Mouse (Mus musculus) layer of hippocampus, adult 11-12 months (tissue): ENCODE data around the gene Fam243.

ENCODE experiments used
- DNase-seq: peaks from one replicate; pipeline ENCODE4 v3.0.0; 2022; ENCODE audit warnings: low spot score

Fam243 gene

DNA sequence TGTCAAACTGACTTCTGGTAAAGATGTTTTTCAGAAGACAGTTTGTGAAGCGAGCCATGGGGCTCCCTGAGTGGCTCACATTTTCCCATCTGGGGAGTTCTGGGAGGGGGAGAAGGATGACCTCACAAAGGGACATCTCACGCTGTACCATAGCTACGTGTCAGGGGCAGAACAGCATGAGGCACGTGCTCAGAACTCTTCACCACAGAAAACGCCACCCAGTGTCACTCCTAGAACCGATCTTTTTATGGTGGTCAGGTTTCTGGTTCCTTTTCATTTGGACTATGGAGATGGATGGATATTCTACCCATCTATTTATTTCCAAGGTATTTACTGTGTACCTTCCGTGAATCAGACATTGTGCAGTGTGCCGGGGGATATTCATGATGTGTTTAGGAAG lies at the start of gene Fam243:
Gene Fam243 (minus strand): TSS at position 101 of the 400 bp plus-strand sequence.
- DNase-seq = no peak

DNA sequence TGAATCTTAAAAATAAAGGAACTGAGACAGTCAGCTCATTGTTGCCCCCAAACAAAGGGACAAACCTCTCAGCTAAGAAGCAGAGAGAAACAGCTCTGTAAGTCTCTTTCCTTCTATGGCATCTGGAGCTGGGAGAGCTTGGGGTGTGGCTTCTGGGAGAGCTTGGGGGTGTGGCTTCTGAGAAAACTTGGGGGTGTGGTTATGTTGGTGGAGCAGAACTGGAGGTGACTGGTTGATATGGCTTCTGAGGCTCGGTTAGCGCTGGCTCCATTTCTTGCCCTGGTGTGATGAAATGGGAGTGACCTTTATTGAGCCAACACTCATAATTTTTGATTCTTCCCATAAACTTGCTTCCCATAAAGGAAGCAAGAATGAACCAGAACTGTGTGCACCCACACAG lies 48.0 kb upstream of the Fam243 start:
- DNase-seq = no peak

DNA sequence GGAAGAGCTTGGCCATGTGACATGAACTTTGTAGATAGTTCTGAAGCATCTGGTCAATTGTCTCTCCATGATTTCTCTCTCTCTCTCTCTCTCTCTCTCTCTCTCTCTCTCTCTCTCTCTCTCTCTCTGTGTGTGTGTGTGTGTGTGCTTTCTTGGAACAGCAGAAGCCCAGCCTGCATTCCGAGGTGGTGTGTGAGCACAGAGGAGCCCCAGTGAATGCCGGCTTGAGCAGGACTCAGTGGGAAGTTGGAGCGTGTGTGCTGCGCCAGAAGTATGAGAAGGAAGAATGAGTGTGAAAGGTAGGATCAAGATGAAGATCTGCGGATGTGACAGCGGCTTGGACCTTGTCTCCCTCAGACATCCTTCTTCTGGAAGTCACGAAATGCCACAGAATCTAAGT lies 44.2 kb upstream of the Fam243 start:
- DNase-seq = no peak

DNA sequence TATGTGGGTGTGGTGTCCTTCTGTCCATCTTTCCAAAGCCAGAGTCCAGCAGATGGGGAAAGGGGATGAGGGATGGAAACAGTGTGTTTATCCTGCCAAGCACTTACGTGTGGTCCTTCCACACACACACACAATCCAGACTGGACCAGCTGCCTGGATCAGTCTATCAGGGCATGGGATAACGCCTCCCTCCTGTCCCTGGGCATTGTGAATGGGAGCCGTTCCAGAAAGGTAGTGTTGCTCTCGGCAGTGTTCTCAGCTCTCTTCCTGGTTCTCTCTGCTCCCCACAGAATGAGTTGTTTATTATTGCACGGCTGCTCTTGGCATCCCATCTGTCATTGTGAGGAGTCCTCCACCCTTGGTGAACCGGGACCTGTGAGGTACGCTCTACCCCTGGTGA lies 39.5 kb upstream of the Fam243 start:
- no peak for DNase-seq

DNA sequence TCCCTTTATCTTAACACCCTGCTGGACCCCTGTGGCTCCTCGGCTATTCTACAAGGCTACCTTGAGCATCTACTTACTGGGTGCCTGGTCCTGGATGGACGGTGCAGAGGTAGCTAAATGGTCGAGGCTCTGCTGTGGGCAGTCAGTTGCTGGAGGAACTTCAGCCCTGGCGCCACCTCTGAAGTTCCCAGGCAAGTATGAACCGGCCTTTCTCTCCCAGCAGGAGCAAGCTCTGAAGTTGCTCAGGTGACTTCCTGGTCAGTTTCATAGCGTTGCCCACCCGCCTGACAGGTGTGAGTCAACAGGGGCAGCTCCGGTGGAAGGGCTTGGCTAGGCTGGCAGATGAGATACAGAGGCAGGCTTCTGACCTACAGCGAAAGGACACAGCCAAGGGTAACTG lies 38.0 kb upstream of the Fam243 start, which contains the start of gene Kcne1:
Gene Kcne1 (minus strand): TSS at position 240 of the 400 bp plus-strand sequence.
- no peak for DNase-seq

DNA sequence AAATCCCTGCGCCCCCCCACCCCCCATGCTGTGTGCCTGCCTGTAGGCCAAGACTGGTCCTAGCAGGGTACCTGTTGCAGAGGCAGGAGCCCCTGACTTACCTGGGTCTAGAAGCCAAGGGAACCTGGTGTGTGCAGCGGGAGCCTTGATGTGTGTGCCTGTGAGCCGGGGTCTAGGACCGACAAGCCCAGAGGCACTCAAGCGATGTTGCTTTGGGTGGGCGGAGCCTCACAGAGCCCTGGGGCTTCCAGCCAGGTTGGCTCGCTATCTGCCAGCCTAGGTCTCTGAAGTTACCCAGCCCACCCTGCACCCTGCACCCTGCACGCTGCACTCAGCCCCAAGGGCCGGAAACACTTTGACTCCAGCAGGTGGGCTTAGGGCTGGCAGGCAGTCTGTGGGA lies 37.5 kb upstream of the Fam243 start:
- no peak for DNase-seq

DNA sequence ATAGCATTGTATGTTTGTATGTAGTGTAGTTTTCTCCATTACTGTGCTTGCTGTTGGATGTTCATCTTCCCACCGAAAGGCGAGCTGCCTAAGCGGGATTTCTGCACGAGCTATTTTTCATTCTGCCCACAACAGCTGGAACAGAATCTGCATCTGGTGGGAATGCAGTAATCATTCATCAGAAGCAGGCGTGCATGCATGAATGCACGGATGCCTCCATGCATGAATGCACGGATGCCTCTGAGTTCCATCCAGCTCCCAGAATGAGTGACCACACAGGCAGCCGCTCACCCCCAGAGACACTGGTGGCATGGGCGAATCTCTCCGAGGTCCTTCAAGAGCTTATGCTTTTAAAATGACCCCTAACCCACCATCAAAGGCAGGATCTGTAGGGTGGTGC lies 36.3 kb upstream of the Fam243 start:
- DNase-seq = no peak

DNA sequence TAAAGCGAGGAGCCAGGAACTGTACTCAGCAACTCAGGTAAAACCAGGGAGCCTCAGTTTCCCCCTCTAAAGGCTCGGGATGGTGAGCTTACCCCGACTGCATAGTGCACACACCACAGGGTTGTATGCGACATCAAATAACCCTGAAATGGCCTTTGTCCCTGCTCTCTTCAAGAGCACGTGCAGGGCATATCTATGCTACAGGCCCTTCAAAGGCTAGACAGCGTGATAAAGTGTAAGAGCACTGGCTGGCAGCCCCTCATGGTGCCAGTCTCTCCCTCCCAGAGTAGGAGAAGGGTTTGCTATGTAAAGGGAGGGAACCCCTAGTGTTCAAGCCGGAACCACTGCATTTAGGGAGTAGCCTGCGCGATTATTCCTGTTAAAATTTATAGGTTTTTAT lies 35.8 kb upstream of the Fam243 start:
- DNase-seq = no peak

DNA sequence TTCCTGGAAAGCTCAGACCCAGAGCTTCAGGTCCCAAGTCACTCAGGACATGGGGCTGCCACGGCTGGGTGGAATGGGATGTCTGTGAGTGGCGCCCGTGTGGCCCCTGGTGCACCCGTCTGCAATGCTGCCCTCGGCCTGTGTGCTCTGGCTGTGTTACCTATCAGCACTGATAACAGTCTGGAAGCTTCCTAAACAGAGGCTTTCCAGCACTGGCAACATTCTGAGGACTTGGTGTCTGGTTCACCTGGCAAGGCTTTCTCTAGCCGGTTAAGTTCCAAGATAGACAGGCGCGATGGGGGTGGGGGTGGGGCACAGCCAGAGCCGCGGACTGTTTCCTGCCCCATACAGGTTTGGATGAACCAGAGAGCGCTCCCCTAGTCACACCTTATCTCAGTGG lies 34.7 kb upstream of the Fam243 start:
- DNase-seq = no peak

DNA sequence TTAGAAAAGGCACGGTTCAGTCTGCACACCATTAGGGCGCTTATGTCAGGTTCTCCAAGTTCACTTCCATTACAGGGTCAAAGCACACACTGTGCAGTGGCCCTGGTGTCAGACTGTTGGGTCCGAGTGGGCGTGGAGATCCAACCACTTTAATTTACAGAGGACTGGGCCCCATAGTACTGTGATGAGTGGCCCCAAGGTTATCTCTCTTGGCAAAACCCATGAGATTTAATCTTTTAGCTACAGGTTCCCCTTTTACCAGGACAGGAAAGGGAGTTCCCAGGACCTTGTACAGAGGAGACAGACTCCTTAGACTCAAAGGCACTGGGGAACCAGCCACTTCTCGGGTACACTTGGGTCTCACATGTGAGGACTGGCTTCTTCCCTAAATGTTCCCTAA lies 34.1 kb upstream of the Fam243 start:
- DNase-seq = no peak

DNA sequence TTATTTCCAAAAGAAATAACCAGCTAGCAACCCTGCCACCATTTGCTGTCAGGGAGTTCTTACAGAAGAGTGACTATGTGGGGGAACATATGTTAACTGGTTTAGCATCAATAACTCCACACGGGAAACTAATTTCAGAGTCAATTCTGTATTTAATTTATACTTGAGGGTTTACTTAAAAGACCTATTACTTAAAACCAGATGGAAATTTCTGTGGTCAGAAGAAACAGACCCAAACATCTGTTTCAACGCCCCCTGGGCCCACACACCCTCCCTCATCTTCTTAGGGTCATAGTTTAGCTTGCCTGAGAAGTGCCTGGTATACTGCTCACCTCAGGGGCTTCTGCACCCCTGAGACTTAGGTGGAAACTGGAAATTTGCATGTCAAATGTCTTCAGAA lies 32.7 kb upstream of the Fam243 start:
- DNase-seq = no peak

DNA sequence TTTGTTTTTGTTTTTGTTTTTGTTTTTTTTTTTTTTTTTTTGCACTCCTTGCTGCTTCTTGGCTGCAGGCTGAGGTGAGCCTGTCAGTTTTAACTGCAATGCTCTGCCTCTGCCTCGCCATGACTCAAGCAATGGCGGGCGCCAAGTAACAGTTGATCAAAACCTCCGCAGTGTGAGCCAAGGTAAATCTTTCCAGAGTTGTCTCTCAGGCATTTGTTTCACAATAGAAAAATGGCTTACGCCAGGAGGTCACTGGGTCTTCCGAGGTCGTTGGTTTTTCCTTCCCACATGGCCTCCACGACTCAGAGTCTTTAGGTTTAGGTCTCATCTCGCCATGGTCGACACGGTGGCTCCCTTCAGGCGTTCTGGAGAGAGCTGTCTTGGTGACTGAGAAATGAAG lies 32.1 kb upstream of the Fam243 start:
- DNase-seq = no peak

DNA sequence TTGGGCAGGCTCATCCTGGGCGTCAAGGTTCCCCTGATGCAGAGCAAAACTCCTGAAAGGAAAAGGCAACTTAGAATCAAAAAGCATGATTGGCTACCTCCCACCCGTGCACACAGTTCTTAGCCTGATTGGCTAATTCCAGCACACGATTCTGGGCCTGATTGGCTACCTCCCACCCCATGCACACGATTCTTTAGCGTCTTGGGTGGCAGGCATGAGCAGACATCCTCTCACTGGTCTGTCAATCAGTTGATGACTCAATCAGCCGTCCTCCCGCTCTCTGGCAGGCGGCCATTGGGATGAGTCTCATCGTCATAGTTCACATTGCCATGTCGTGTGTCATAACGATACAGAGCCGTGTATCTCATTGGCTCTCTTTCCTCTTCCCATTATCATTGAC lies 27.7 kb upstream of the Fam243 start:
- DNase-seq = peak; percentile 22

DNA sequence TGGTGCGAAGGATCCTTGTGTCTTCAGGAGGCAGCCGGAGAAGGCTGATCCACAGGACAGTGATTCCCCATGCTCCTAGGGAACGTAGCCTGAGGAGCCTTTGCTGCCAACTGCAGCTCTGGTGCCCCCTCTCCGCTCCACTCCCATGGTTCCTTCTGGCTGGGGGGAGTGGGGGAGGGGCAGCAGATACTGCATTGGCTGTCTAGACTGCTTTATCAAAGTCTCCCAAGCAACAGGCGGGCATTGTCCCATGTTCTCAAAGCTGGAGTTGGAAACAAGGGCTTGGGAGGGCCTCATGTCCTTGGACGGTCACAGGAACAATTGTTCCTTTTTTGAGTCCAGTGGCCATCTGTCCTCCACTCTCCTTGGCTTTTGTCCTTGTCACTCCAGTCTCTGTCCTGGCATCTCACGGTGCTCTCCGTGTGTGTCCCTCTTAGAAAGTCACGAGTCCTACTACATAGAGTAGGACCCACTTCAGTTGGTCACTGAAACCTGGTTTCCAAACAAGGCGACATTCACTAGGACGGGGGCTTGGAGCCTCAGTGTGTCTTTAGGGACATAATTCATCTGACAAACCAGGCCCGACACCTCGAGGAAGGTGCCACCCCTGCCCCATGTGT lies 25.2 kb upstream of the Fam243 start:
- DNase-seq = no peak

DNA sequence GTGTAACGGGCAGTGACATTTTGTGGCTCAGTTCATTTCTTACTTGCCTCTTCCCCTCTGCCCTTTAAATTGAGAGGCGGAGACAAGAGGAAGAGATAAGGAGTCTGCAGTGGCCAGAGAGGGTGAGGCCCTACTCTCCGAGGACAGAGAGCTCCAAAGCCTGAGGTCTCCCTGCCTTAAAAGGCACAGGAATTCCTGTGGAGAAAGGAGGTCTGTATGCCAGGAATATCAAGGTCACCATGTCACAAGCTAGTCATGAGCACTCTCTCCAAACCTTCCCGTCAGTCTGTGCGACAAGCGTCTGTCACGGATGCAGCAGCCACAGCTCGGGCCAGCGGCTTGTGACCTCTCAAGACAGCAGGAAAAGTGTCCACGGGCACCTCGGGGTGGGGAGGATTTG lies 23.9 kb upstream of the Fam243 start:
- DNase-seq = no peak

DNA sequence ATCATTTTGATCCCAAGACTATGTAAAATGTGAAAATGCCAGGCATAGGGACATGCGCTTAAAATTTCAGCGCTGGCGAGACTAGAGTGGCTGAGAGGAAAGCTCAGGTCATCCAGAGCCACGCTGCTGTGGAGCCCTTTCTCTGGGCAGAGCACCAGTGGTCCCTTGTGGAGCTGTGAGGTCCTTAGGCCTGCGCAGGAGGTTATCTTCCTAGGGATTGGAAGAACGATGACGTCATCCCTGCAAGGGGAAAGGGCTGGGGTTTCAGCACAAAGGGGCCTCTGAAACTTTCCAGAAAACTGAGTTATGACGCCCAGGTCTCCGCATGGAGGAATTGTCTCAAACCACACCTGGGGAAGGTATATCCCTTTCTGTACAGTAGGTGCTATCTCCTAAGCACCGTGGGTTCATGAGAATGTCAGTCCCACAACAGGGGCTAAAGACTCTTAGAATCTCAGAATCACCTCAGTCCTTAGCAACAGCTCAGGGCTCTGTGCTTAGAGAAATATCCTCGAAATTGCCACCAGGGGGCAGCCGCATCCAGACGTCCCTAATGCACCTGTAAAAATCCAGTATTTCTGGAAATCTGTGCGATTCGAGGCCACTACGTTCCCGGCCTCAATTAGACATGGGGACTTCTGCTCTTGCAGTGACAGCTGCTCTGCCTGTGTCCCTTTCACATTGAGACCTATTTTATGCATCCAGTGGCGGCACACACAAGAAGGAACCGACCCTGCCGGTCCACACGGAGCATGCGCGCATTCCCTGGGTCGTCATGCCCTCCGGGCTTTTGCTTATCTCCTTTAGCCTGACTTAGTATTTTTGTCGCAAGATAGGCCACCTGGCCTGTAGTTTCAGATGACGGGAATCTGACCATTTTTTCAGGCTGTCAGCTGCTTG lies 19.6 kb upstream of the Fam243 start:
- peak; percentile 72 for DNase-seq

DNA sequence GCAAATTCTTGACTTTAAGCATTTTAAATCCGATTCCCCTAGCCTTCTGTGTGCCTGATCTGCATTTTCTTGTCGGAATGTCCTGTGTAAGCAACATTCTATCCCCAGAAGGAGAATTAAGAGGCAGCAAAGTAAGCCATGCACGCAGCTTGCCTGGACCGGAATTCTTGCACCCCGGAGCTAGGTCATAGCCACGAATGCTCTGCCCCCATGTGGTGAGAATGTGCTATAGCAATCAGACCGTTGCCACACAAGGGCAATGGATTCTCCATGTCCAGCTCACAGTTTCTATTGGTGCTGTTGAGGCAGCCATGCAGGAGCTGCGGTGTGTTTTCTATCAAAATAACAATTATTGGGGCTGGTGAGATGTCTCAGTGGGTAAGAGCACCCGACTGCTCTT lies 15.0 kb upstream of the Fam243 start:
- DNase-seq = peak; percentile 71

DNA sequence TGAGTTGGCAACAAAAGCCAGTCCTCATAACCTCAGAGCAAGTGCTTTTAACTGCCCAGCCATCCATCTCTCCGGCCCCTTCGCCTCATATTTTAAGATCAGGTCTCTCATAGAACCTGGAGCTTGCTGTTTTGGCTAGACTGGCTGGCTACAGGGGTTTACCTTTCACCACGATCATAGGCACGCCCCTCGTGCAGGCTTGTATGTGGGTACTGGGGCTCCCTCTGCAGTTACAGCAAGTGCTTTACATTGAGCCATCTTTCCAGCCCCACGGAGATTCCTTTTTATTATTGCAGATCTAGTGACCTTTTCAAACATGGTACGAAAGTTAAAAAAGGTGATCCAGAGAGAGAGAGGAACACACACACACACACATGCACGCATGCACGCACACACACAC lies 13.4 kb upstream of the Fam243 start:
- DNase-seq = no peak

DNA sequence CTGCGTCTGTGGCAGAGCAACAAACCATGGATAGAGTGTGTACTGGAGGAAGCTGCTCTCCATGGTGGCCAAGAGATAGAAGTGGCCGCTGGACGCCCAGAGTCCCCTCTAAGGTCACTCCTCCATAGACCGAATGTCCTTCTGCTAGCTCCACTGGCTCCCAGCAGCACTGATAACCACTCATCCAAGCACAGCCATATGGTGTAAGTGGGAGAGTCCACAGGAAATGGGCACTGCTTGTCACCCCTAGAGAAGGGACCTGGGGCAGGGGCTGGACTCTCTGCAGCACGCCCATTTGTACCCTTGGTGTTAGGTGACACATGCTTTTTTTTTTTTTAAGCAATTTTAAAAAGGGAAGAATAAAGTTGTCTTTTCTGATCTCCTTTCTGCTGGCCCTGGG lies 9.7 kb upstream of the Fam243 start:
- no peak for DNase-seq

DNA sequence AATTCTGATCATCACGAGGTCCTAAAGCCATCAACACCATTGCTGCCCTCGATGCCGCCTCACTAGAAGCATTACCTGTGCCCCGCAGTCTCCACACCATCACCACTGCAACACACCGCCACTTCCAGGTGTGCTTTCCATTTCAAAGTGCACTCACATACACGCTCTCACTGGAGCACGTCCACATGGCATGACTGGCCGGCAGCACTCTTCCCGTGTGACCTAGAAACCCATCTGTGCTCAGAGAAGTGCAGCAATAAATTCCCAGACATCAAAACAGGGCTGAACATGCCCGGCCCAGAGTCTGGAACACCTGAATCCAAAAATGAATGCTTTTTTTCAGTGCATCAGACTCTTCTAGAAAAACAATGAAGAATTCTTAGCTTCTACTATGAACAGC lies 6.7 kb upstream of the Fam243 start:
- no peak for DNase-seq

DNA sequence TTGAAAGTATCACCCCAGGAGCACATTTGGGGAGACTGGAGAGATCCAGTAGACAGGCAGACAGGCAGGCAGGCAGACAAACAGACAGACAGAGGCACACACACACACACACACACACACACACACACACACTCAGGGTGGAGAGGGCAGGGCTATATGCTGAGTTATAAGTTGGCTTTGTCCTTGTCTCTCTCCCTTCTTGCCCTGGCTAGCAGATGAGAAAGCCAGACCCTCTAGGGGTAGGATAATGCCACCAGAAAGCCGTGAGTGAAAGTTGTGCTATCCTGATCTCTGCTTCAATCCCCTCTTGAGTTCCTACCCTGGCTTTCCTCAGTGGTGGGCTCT lies 3.8 kb upstream of the Fam243 start:
- DNase-seq = no peak

DNA sequence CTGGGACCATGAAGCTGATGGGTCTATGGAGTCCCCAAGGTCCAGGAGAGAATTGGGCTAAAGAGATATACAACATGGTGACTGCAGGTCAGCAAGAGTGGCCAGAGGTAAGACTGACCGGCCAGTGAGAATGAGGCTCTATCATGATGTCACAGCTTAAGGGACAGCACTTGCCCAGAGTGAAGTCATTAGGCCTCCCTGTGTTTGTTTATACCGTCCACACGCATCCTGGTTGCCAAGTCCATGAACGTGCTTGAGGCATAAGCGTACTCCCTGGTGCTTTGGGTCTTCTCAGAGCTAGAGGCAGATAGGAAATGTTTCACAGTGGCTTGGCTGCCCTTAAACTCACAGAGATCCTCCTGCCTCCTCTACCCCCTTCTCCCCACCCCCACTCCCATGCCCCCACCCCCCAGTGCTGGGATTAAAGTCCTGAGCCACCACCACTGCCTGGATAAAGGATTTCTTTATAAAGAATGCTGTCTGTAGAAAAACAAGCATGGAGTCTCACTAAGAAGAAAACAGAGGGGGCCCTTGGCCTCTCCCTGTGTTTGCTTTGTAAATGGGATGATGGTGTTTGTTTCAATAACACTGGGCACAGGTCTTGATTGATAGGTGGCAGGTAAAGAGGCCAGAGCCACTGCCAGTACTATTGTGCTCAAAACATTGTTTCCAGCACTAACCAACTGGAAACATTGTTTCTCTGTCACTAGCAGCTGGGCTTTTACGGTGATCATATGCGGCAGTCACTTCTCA lies 3.2 kb upstream of the Fam243 start:
- DNase-seq = no peak

DNA sequence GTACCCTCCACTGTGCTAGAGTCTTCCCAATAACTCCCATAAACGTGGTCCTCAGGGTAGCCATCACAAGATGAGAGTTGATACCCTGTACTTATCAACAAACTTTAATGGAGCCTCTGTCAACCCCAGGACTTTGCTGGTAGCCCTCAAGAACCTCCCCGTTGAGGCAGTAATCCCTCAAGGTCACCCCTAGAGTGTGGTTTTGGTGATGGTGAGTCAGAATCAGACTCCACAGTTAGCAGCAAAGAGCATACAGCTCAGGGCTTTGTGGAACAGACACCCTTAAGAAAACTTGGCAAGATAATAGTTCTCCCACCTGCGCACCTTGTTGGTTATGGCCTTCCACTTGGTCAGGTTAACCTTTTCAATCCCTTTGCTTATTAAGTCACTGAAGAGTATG lies 880 bp downstream of the Fam243 start:
- DNase-seq = no peak
